Mouse (Mus musculus) spleen, adult 18-20 months (tissue): ENCODE data around the gene Ebpl.
A peak's percentile ranks its signal among the peaks of the same experiment; 100 is the strongest.
"Not testable (repeated sequence)": the region's sequence is repeated elsewhere in the genome, so short reads cannot be mapped to it uniquely, and the experiment has no call there.

ENCODE experiments used
- DNase-seq, 2 experiments: peaks; one replicate each; pipeline ENCODE4 v3.0.0; 2022; ENCODE audit warnings: mixed read lengths in 2 of 2

Ebpl gene

DNA sequence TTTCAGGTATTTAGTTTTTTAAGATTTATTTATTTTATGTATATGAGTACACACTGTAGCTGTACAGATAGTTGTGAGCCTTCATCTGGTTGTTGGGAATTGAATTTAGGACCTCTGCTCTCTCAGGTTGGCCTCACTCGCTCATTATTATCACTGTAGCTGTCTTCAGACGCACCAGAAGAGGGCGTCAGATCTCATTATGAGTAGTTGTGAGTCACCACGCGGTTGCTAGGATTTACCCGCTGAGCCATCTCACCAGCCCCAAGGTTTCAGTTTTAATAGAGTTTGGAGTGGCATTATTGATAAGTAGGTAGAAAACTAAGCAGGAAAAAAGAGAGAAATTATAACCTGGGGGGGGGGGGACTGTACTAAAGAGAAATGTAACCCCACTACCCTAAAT, 33.2 kb downstream of the Ebpl start:
- not testable (repeated sequence) for DNase-seq

DNA sequence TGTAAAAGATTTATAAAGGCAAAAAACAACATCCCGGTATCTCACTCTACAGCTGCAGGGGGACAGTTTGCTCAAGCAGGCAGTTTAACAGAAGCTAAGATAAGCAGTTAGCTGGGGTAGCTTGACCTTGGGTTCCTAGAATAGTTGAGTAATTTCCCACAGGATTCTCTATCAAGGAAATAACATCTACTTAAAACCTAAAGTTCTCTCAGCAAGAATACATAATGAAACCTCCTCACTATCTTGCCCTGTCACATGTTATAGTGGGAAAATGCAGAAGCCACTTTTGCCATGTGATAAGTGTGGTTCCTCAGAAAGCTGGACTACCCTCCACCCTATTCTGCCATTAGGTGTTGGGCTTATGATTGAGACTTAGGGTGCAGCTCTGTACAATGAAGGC, 37.5 kb downstream of the Ebpl start:
- no peak for DNase-seq

DNA sequence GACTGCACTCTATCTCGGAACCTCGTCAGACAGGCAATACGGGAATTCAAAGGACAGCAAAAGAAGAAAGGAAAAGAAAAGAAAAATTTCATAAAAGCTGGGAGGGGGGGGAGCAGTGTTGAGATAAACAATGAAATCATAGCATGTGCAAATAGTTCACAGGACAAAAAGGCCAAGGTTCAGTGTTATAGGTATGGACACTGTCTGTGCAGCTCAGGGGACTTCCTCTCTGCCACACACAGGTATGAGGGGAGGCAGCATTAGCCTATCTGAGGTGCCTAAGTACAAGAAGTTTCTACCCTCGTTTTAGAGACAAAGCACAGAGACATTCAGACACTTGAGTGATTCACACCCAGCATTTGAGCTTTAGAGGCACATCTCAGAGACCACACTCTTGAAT, 39.0 kb downstream of the Ebpl start:
- DNase-seq = no peak

DNA sequence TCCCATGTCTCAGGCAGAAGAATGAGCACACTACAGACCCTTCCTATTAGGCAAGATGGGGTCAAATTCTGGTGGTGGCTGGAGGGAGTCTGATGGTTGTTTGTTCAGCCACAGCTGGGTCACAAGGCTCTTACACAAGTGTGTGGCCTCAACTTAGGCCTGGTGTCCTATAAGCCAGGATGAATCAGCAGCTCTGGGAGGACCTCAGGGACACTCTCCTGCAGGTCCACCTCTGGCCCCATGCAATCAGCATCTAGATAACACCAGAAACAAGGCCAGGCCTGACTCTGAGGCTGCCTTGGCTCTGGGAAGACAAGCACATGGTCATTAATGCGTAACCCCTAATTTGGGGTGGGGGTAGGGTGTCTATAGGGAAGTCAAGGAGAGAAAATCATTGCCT, 39.5 kb downstream of the Ebpl start:
- DNase-seq = no peak

DNA sequence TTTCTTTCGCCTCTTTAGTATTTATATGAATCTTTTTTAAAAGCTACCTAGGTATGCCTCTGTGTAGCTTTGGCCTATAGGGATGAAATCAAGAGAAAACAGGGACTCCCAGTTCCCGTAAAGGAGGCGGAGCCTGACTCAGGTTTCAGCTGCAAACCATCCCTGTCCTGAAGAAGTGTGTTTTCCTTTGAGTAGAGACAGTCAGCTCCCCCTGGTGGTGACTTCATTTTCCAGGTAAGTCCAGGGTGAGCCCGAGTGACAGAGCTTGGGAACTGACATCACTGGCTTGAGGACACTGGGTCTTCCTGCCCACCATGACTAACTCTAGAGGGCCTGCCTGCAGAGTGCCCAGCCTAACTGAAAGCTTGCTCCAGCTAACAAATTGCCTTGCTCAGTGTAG, 43.4 kb downstream of the Ebpl start:
- peak in 1 of 2 experiments; percentile 52 for DNase-seq

DNA sequence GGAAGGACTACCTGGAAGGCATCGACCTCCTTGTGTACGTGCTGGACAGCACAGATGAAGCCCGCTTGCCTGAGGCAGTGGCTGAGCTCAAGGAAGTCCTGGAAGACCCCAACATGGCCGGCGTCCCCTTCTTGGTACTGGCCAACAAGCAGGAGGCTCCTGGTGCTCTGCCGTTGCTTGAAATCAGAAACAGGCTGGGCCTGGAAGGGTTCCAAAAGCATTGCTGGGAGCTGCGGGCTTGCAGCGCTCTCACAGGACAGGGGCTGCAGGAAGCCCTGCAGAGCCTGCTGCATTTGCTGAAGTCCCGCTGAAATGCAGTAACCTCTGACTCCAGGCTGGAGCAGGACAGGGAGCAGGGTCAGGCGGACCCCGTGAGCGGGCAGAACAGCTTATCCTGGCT, 49.3 kb downstream of the Ebpl start:
- DNase-seq = no peak

DNA sequence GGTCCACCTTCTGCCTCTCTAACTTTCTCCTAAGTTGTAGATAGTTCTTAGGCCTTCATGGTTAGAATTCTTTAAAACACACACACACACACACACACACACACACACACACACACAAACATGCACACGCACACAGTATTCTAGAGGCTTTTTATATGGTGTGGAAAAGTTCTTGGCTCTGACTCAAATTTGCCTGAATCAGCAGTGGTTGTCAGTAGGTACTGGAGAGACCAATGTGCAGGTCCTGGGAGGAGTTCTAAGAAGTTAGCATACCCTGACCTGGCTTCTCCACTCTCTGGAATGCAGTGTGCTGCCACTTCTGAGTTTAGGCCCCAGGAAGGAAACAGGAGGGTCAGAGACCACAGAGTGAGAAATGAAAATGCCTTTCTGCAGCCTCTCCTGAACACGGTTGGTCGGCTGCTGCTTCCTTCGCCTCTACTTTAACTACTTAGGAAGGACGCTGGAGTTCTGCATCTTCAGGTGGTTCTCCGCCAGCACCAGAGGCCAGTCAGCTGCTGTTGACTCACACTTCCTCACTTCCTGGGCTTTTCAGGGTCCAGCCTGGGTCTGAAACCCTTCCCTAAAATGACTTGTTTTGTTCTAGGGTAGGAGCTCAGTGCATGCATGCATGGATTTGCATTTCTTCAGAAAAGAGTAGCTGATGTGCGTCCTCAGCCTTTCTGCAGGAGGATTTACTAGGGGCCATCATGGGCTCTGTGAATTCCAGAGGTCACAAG, 50.0 kb downstream of the Ebpl start:
- no peak for DNase-seq

DNA sequence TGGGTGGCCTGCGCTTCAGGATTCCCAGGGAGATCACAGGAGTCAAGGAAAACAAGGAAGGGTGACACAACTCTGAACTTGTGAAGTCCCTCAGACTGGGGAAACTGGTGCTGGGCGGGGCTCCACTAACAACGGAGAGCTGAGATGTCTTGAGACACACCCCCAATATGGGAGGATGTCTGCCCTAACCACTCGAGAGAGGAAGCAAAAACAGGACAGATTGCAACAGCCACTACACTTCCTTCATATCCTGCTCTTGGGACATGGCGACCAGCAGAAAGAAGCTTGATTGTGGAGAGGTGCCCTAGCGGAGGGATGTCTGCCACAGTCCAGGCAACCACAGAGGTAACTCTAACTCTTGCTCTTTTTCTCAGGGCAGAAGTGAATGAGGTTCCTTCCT, 50.6 kb downstream of the Ebpl start, which contains the start of gene Arl11:
Gene Arl11 (plus strand): TSS at position 161 of the 400 bp plus-strand sequence.
- no peak for DNase-seq

DNA sequence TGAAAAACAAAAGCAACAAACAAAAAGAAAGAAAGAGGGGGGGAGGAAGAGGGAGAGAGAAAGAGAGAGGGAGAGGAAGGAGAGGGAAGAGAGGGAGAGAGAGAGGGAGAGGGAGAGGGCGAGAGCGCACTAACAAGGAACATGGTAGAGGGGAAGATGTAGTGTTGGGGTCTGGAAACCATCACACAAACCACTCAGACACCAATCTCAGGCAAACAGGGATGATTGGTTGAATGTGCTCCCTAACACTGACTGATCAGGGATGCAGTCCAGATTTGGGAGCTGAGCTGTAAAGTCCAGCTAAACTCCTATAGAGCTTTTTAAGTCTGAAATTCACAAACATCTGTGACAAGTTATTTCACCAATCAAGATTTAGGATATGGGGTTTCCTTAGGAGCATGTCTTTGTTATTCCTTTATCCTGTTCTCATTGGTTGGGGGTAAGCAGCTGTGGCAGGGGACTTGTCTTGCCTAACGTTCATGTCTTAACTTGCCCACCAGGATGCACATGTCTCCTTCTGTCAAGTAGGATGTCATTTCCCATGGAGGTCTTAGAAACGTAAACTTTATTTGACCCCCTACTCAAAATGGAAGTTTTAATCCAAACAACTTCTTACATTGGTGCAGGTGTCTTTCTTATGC, 56.1 kb downstream of the Ebpl start:
- DNase-seq = no peak

DNA sequence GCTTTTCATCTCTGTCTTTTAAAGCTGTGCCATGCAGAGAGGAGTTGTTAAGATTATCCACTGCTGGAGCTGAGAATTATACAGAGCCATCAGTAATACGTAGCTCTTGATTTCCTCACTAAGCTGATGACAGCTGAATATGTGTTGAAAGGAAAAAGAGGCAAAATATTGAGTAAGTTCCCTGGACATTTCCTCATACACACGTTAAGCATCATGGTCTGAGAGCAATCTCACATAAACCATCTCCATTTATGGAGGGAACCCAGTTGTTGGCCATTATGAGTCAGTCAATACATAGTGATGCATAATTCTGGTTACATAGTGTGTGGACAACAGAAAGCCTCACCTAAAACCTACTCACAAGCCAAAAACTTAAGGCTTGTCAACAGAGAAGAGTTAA, 57.8 kb downstream of the Ebpl start:
- DNase-seq = no peak

DNA sequence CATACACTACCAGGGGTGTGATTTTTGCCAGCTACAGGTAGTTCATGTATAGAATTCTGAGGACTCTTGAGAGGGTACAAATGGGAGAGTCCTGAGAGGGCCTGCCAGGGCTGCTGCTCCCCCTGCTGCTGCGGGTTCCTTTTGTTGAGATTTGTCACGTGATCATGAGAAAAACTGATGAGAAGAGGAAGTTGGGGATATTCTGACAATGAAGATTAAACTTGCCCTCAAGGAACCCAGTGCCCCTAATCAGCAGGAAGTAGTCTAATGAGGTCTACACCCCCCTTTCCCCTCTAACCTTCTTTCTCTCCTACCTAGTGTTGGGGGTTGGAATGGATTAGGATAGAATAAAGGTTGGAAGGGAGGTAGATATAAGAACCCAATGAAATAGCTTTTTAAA, 58.9 kb downstream of the Ebpl start:
- no peak for DNase-seq

DNA sequence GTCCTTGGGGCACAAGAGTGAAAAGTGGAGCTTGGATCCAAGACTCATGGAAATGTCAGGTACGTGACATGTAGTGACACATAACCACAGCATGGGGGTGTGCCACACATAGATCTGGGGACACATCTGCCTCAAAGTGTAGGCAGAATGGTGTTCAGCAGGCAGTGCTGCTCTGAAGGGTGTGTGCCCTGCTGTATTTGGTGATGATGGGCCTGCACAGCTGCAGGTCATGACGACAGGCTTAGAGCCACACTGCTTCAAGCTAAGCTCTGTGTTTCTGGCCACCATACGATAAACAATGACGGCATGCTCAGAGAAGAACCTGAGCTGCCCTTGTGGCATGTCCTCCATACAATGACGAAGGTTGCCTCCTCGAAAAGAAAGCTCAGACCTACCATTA, 60.4 kb downstream of the Ebpl start:
- DNase-seq = no peak

DNA sequence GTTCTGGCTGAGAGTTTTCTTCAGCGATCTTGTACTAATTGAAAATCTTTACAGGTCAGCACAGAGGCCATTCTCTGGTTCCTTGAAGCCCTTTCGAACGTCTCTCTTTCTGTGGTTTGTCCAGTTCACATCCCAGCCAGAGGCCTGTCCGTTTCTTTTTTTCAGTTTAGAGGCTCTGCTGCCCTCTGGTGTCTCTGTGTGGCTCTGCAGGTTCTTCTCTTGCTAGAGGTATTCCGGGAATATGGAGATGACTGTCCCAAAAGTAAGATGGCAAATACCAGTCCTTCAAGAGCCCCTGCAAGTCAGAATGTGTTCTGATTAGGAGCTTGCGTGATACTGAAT, 65.5 kb downstream of the Ebpl start:
- peak in 1 of 2 experiments; percentile 39 for DNase-seq

DNA sequence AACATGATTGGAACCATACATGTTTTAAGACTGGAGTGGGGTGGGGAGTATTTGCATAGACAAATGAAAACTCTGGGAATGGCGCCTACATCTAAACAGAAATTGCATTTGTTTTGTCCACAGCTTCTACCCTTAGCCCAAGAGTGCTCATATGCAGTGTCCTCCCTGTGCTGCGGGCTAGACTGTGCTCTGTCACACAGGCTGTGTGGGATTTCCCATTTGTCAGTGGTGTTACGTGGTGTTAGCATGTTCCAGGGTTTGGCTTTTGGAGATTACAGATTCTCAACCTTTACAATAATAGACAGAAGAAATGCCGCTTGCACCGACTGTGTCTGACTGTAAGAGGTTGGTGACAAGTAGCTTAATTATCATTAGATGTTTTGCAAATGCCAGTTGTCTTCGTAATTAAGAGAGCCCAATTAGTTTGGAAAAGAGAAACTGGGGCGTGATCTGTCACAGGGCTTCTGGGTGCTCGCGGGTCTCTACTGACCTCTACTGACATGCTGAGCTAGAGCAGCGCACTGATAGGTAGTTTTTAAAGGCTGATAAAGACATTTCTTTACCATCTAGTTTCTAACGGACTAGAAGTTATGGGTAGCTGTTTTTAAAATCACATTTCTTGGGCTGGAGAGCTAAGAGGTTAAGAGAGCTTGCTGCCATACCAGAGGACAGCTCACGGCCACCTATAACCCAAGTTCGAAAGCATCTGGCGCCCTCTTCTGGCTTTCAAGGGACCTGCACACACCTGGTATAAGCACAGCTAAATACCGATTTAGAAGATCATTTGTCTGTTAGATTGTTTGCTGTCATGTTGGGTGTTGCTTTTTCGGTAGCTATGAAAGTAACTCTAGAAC, 66.1 kb downstream of the Ebpl start:
- peak; percentile 34 to 59 for DNase-seq

DNA sequence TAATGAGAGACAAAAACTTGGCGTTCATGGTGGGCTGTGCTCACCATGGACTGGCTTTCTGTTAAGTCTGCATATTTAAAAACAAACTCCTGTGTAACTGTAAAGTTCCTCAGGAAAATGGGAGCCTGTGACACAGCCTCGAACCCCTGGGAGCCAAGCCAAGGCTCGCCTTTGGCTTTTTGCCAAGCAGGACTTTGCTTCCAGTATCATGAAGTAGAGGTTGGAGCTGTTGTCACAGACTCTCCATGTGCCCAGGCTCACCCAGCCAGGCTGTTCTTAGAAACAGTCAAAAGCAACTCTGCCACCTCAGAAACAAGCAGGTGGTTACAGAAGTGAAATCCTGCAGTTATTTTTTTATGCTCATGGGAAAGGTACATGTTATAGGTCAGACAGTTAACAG, 69.6 kb downstream of the Ebpl start:
- no peak for DNase-seq

DNA sequence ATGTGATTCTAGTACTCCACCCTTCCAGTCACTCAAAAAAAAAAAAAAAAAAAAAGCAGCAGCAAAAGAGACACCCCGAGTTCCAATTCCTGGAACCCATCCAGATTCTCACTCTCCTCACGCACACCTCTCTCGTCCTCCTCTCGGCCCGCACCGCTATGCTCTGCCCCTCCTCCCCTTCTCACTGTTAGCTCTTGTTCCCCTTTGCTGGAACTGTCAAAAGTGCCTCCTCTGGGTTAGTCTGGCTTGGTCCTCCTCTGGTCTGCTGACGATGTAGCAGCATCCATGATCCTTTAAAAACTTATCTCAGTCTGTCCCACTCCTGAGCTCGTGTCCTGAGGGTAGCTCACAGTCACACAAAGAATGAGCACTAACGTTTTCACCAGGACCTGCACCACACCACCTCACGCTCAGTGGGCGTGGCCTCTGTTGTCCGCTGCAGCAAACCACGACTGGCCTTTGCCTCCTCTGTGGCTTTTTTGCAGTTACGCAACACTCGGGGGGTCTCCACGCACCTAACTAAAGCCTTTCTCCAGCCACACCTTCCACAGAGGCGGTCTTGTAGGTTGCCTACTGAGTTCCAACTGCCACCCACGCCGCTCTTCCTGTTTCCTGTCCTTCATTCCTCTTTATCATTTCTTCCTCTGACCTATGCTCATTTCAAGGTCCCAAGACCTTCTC, 71.5 kb downstream of the Ebpl start:
- no peak for DNase-seq
